Mouse (Mus musculus): ENCODE results near the gene Rora.

- TF ChIP-seq POLR2A (IDR thresholded peaks at IDR 0.05; ENCODE audit: extremely low read depth, insufficient read depth, low read length), result no peak
- no peak for TF ChIP-seq CTCF (IDR thresholded peaks at IDR 0.05; ENCODE audit: low read depth, low read length)
Measured at GRCm38 (mm10) chr9:69294856-69295255, 641.3 kb downstream of the Rora start.
